Mouse (Mus musculus): ENCODE results near the gene Slc25a51.

DNA sequence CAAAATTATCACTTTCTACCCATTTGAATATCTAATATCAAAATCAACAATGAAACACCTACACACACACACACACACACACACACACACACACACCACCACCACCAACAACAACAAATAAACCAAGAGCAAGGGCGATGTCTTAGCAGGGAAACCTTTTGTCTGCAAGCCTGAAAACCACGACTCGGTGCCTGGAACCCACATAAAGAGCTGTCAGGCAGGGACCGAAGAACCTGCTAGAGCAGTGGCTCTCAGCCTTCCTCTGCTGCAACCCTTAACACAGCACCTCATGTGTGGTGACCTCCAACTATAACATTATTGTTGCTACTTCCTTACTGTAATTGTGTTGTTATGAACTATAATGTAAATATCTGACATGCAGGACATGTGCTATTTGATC is 6.3 kb downstream of the Slc25a51 start:
- TF ChIP-seq POLR2A (IDR thresholded peaks at IDR 0.05; ENCODE audit: control insufficient read depth, extremely low read depth, insufficient read depth, low read length, poor library complexity) (no peak), CTCF (IDR thresholded peaks at IDR 0.05; ENCODE audit: borderline replicate concordance, control insufficient read depth, extremely low read depth, insufficient read depth, low read length, poor library complexity) (no peak)
